Mouse (Mus musculus): Measurements from ENCODE around the gene Trpv1. TPM values are rescaled to one million over a fixed set of nuclear protein-coding genes. Genes with fewer than 3 reads are reported as not detected.

Gene Trpv1
- polyA plus RNA-seq, 1 experiment from 2014 or later: 0.16 TPM

DNA sequence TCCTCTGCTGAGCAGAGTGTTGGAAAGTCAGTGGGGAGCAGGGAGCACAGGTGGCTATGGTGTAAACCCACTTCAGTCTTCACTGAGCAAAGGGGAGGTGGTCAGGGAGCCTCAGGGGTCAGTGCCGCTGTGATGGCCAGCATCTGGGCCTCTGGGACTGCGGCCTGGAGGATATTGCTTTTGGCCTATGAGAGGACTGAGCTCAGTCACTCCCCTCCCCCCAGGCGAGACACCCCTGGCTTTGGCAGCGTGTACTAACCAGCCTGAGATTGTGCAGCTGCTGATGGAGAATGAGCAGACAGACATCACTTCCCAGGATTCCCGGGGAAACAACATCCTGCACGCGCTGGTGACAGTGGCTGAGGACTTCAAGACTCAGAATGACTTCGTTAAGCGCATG lies 49.3 kb downstream of the Trpv1 start:
- WGBS (ENCODE audit: insufficient replicate concordance): 37% methylated on average over 9 of the region's 9 CpGs
- Histone ChIP-seq H3K4me2 (no peak overlapping the region), H3K4me1 (ENCODE audit: control insufficient read depth, insufficient read depth, low read length) (0 out of 2 replicates have a peak, but pooled peaks cover 2% of the 10 kb centered on the region), H3K9ac (ENCODE audit: low read depth, low read length) (no peak overlapping the region), H3K27me3 (ENCODE audit: control insufficient read depth, insufficient read depth, low read length) (no peaks in the 10 kb centered on the region), H3K9me3 (replicated peaks; ENCODE audit: control insufficient read depth, low read length) (no peaks in the 10 kb centered on the region), H3K4me3 (ENCODE audit: low read depth, low read length) (no peak overlapping the region), H3K27ac (ENCODE audit: low read depth, low read length) (no peak overlapping the region), H3K36me3 (ENCODE audit: control insufficient read depth, insufficient read depth, low read length) (no peaks in the 10 kb centered on the region)
- no peak for ATAC-seq (replicated peaks; ENCODE audit: insufficient number of reproducible peaks, low FRiP score, low TSS enrichment)

DNA sequence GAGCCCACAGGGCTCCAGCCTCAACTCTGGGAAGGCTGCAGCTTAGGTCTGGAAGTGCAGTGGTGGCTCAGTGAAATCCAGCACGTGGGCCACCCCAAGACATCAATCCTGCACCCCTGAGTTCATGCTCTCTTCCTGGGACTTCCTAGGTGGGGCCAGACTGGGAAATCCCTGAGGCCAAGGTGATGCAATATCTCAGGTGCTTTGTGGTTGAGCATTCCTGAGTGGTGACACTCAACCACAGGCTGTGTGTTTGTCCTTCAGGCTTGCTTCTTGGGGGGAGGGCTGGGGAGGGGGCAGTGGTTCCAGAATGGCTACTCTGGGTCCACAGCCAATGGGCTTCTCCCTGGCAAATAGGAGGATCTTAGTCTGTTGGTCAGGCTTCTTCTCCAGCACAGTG lies 49.8 kb downstream of the Trpv1 start:
- H3K4me3 ChIP-seq (ENCODE audit: low read depth, low read length): no peak overlapping the region
- 31% methylated on average over 1 of the region's 1 CpGs for WGBS (ENCODE audit: insufficient replicate concordance)

GRCm38 (mm10) chr11:73284351-73284750 lies 50.3 kb downstream of the Trpv1 start:
- H3K9ac ChIP-seq (ENCODE audit: low read depth, low read length): no peak overlapping the region
- H3K4me2 ChIP-seq: no peak overlapping the region
- H3K4me1 ChIP-seq (ENCODE audit: control insufficient read depth, insufficient read depth, low read length): 0 out of 2 replicates have a peak, but pooled peaks cover 2% of the 10 kb centered on the region
- H3K9me3 ChIP-seq (replicated peaks; ENCODE audit: control insufficient read depth, low read length): no peaks in the 10 kb centered on the region
- no peak overlapping the region for H3K4me3 ChIP-seq (ENCODE audit: low read depth, low read length)
- H3K36me3 ChIP-seq (ENCODE audit: control insufficient read depth, insufficient read depth, low read length): no peaks in the 10 kb centered on the region
- H3K27ac ChIP-seq (ENCODE audit: low read depth, low read length): no peak overlapping the region
- no peaks in the 10 kb centered on the region for H3K27me3 ChIP-seq (ENCODE audit: control insufficient read depth, insufficient read depth, low read length)
- no peak for ATAC-seq (replicated peaks; ENCODE audit: insufficient number of reproducible peaks, low FRiP score, low TSS enrichment)

More for the DNA sequence above, 49.8 kb downstream of the Trpv1 start:
- Histone ChIP-seq H3K4me2 (no peak overlapping the region), H3K36me3 (ENCODE audit: control insufficient read depth, insufficient read depth, low read length) (no peaks in the 10 kb centered on the region), H3K9ac (ENCODE audit: low read depth, low read length) (no peak overlapping the region), H3K27ac (ENCODE audit: low read depth, low read length) (no peak overlapping the region), H3K4me1 (ENCODE audit: control insufficient read depth, insufficient read depth, low read length) (0 out of 2 replicates have a peak, but pooled peaks cover 2% of the 10 kb centered on the region), H3K9me3 (replicated peaks; ENCODE audit: control insufficient read depth, low read length) (no peaks in the 10 kb centered on the region), H3K27me3 (ENCODE audit: control insufficient read depth, insufficient read depth, low read length) (no peaks in the 10 kb centered on the region)
- ATAC-seq (replicated peaks; ENCODE audit: insufficient number of reproducible peaks, low FRiP score, low TSS enrichment): no peak

DNA sequence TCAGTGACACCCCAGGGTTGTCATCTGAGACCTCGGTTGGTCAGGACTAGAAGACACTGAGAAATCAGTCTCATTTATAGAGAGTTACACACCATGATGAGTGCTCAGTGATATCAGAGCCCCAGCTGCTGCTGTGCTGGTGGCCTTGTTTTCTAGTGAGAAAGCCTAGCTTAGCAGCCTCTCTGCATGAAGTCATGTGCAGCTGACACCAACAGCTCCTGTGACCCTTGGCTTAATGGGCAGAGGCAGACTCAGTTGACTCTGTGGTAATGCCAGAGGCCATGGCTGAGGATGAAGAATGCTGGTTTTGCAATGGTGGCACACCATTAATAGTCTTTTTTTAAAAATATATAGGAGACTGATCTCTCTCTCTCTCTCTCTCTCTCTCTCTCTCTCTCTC lies 55.5 kb downstream of the Trpv1 start:
- no peak overlapping the region for H3K27ac ChIP-seq (ENCODE audit: low read depth, low read length)
- no peak for ATAC-seq (replicated peaks; ENCODE audit: insufficient number of reproducible peaks, low FRiP score, low TSS enrichment)
- no peaks in the 10 kb centered on the region for H3K36me3 ChIP-seq (ENCODE audit: control insufficient read depth, insufficient read depth, low read length)
- H3K27me3 ChIP-seq (ENCODE audit: control insufficient read depth, insufficient read depth, low read length): no peaks in the 10 kb centered on the region
- H3K4me2 ChIP-seq: no peak overlapping the region
- no peak overlapping the region for H3K4me3 ChIP-seq (ENCODE audit: low read depth, low read length)
- H3K9ac ChIP-seq (ENCODE audit: low read depth, low read length): no peak overlapping the region
- H3K9me3 ChIP-seq (replicated peaks; ENCODE audit: control insufficient read depth, low read length): no peaks in the 10 kb centered on the region
- WGBS (ENCODE audit: insufficient replicate concordance): 55% methylated on average over 1 of the region's 1 CpGs
- H3K4me1 ChIP-seq (ENCODE audit: control insufficient read depth, insufficient read depth, low read length): no peaks in the 10 kb centered on the region

GRCm38 (mm10) chr11:73303123-73303522 lies 69.0 kb downstream of the Trpv1 start:
- Histone ChIP-seq H3K36me3 (ENCODE audit: control insufficient read depth, insufficient read depth, low read length) (no peaks in the 10 kb centered on the region), H3K27me3 (ENCODE audit: control insufficient read depth, insufficient read depth, low read length) (no peaks in the 10 kb centered on the region), H3K4me2 (no peak overlapping the region), H3K9ac (ENCODE audit: low read depth, low read length) (no peak overlapping the region), H3K27ac (ENCODE audit: low read depth, low read length) (no peak overlapping the region), H3K4me1 (ENCODE audit: control insufficient read depth, insufficient read depth, low read length) (no peaks in the 10 kb centered on the region), H3K4me3 (ENCODE audit: low read depth, low read length) (no peak overlapping the region), H3K9me3 (replicated peaks; ENCODE audit: control insufficient read depth, low read length) (no peaks in the 10 kb centered on the region)
- no peak for ATAC-seq (replicated peaks; ENCODE audit: insufficient number of reproducible peaks, low FRiP score, low TSS enrichment)
- 45% methylated on average over 2 of the region's 2 CpGs for WGBS (ENCODE audit: insufficient replicate concordance)

Other genes starting within 250 kb of the Trpv1 start
- gene P2rx1, start 235.2 kb upstream of the Trpv1 start, polyA plus RNA-seq (2014; fragmentation: Nextera tagmentation; extraction: Ambion mirVana): 2.9 and 4.0 TPM in 2 replicates
- 1.3 and 1.5 TPM in 2 replicates for gene Camkk1, start 215.3 kb upstream of the Trpv1 start, polyA plus RNA-seq (2014; fragmentation: Nextera tagmentation; extraction: Ambion mirVana)
- 9.6 and 10.3 TPM in 2 replicates for gene Ncbp3, start 186.5 kb upstream of the Trpv1 start, polyA plus RNA-seq (2014; fragmentation: Nextera tagmentation; extraction: Ambion mirVana)
- gene Itgae, start 143.7 kb upstream of the Trpv1 start, polyA plus RNA-seq (2014; fragmentation: Nextera tagmentation; extraction: Ambion mirVana): 0.31 and 0.34 TPM in 2 replicates
- 11.2 and 12.0 TPM in 2 replicates for gene Haspin, start 96.0 kb upstream of the Trpv1 start, polyA plus RNA-seq (2014; fragmentation: Nextera tagmentation; extraction: Ambion mirVana)
- 0.65 and 0.97 TPM in 2 replicates for gene P2rx5, start 73.9 kb upstream of the Trpv1 start, polyA plus RNA-seq (2014; fragmentation: Nextera tagmentation; extraction: Ambion mirVana)
- gene Emc6, start 57.3 kb upstream of the Trpv1 start, polyA plus RNA-seq (2014; fragmentation: Nextera tagmentation; extraction: Ambion mirVana): 94.3 and 112 TPM in 2 replicates
- gene Tax1bp3, start 57.2 kb upstream of the Trpv1 start, polyA plus RNA-seq (2014; fragmentation: Nextera tagmentation; extraction: Ambion mirVana): 264 and 272 TPM in 2 replicates
- gene Ctns, start 35.2 kb upstream of the Trpv1 start, polyA plus RNA-seq (2014; fragmentation: Nextera tagmentation; extraction: Ambion mirVana): 12.7 and 14.9 TPM in 2 replicates
- gene Shpk, start 34.8 kb upstream of the Trpv1 start, polyA plus RNA-seq (2014; fragmentation: Nextera tagmentation; extraction: Ambion mirVana): 0.31 and 0.94 TPM in 2 replicates
- gene Trpv3, start 33.1 kb downstream of the Trpv1 start, polyA plus RNA-seq (2014; fragmentation: Nextera tagmentation; extraction: Ambion mirVana): 0.03 TPM in 2 replicates
- gene Aspa, start 95.3 kb downstream of the Trpv1 start, polyA plus RNA-seq (2014; fragmentation: Nextera tagmentation; extraction: Ambion mirVana): 0.19 TPM in 1 of 2 replicates, not detected in the other
- gene Gm49340, start 95.4 kb downstream of the Trpv1 start, polyA plus RNA-seq (2014; fragmentation: Nextera tagmentation; extraction: Ambion mirVana): not detected in 2 replicates
- gene Spata22, start 95.4 kb downstream of the Trpv1 start, polyA plus RNA-seq (2014; fragmentation: Nextera tagmentation; extraction: Ambion mirVana): not detected in 2 replicates
- gene Olfr20, start 116.5 kb downstream of the Trpv1 start, polyA plus RNA-seq (2014; fragmentation: Nextera tagmentation; extraction: Ambion mirVana): not detected in 2 replicates
- gene Olfr376, start 137.0 kb downstream of the Trpv1 start, polyA plus RNA-seq (2014; fragmentation: Nextera tagmentation; extraction: Ambion mirVana): not detected in 2 replicates
- gene Olfr1, start 165.3 kb downstream of the Trpv1 start, polyA plus RNA-seq (2014; fragmentation: Nextera tagmentation; extraction: Ambion mirVana): not detected in 2 replicates
- gene Olfr378, start 194.2 kb downstream of the Trpv1 start, polyA plus RNA-seq (2014; fragmentation: Nextera tagmentation; extraction: Ambion mirVana): not detected in 2 replicates
- not detected in 2 replicates for gene Olfr380, start 223.2 kb downstream of the Trpv1 start, polyA plus RNA-seq (2014; fragmentation: Nextera tagmentation; extraction: Ambion mirVana)